In genomic region chr15:84433586-84434185, GRCm38 (mm10) we compare ENCODE assay signal across 17 mouse cellular contexts. TPM values are rescaled to one million over a fixed set of nuclear protein-coding genes. Genes with fewer than 3 reads are reported as not detected.
DNase-seq lines count a peak whose midpoint lies in the region; ATAC-seq and TF ChIP-seq lines count a peak whose summit lies in the region.
"Had no signal": no experiment of that assay in that cellular context is flagged by ENCODE, and none has a peak within 500 bp of the region (broad histone marks: within the 10 kb centered on the region; RNA-seq: fewer than 3 reads in every experiment).

No protein-coding gene starts in this region.

- no peaks in the 10 kb centered on the region for H3K9me3 ChIP-seq in forebrain, embryonic 16.5 days (ENCODE audit: control insufficient read depth, low read length)
- no peaks in the 10 kb centered on the region for H3K9me3 ChIP-seq in forebrain, embryonic 10.5 days
- no peaks in the 10 kb centered on the region for H3K9me3 ChIP-seq in midbrain, postnatal 0 days (ENCODE audit: low read length)
- no peaks in the 10 kb centered on the region for H3K9me3 ChIP-seq in midbrain, embryonic 10.5 days (replicated peaks)
- no peaks in the 10 kb centered on the region for H3K9me3 ChIP-seq in hindbrain, embryonic 13.5 days
- no peaks in the 10 kb centered on the region for H3K9me3 ChIP-seq in hindbrain, postnatal 0 days (ENCODE audit: low read length)
- H3K9me3 ChIP-seq: embryonic facial prominence, embryonic 10.5 days; forebrain, embryonic 15.5 days; heart, embryonic 12.5 days; kidney, embryonic 15.5 days had no signal

- WGBS in forebrain, embryonic 16.5 days, result 57% methylated on average over 10 of the region's 10 CpGs
- WGBS in forebrain, embryonic 10.5 days, result 89% methylated on average over 10 of the region's 10 CpGs
- 58% methylated on average over 10 of the region's 10 CpGs for WGBS in midbrain, postnatal 0 days
- 89% methylated on average over 10 of the region's 10 CpGs for WGBS in midbrain, embryonic 10.5 days
- WGBS in hindbrain, embryonic 13.5 days, result 39% methylated on average over 10 of the region's 10 CpGs
- 34% methylated on average over 10 of the region's 10 CpGs for WGBS in hindbrain, postnatal 0 days
- WGBS in lung, adult 2 months, result 81% methylated on average over 10 of the region's 10 CpGs

- no peak overlapping the region for H3K4me3 ChIP-seq in forebrain, embryonic 16.5 days (replicated peaks; ENCODE audit: low read length)
- no peak overlapping the region for H3K4me3 ChIP-seq in forebrain, embryonic 10.5 days
- H3K4me3 ChIP-seq in midbrain, postnatal 0 days (ENCODE audit: low read depth, low read length), result no peak overlapping the region
- no peak overlapping the region for H3K4me3 ChIP-seq in midbrain, embryonic 10.5 days
- no peak overlapping the region for H3K4me3 ChIP-seq in hindbrain, embryonic 13.5 days
- H3K4me3 ChIP-seq in hindbrain, postnatal 0 days (ENCODE audit: low read length), result no peak overlapping the region
- H3K4me3 ChIP-seq in lung, adult 2 months (replicated peaks; ENCODE audit: extremely low read depth, low read depth, low read length), result no peak overlapping the region
- H3K4me3 ChIP-seq: embryonic facial prominence, embryonic 10.5 days; forebrain, embryonic 15.5 days; heart, embryonic 12.5 days; kidney, embryonic 15.5 days had no signal

- no peaks in the 10 kb centered on the region for H3K27me3 ChIP-seq in forebrain, embryonic 16.5 days (replicated peaks; ENCODE audit: control insufficient read depth, insufficient read depth, low read length)
- peaks cover 14% of the 10 kb centered on the region for H3K27me3 ChIP-seq in forebrain, embryonic 10.5 days (ENCODE audit: poor library complexity, severe bottlenecking)
- H3K27me3 ChIP-seq in midbrain, postnatal 0 days (ENCODE audit: insufficient read depth, low read length), result no peaks in the 10 kb centered on the region
- no peaks in the 10 kb centered on the region for H3K27me3 ChIP-seq in midbrain, embryonic 10.5 days (ENCODE audit: low read depth, poor library complexity, severe bottlenecking)
- H3K27me3 ChIP-seq in hindbrain, embryonic 13.5 days, result peaks cover 5% of the 10 kb centered on the region; the same call in 1 of the 2 replicates
- no peaks in the 10 kb centered on the region for H3K27me3 ChIP-seq in hindbrain, postnatal 0 days (ENCODE audit: insufficient read depth, low read length)
- H3K27me3 ChIP-seq: forebrain, embryonic 15.5 days; kidney, embryonic 15.5 days had no signal

- H3K27ac ChIP-seq in forebrain, embryonic 16.5 days (ENCODE audit: low read length), result no peak overlapping the region
- H3K27ac ChIP-seq in forebrain, embryonic 10.5 days, result no peak overlapping the region
- no peak overlapping the region for H3K27ac ChIP-seq in midbrain, postnatal 0 days (ENCODE audit: low read depth, low read length)
- H3K27ac ChIP-seq in midbrain, embryonic 10.5 days (replicated peaks), result no peak overlapping the region
- peak overlapping the region; percentile 26; the same call in 1 of the 2 replicates for H3K27ac ChIP-seq in hindbrain, embryonic 13.5 days
- H3K27ac ChIP-seq in hindbrain, postnatal 0 days, result no peak overlapping the region
- H3K27ac ChIP-seq: embryonic facial prominence, embryonic 10.5 days; forebrain, embryonic 15.5 days; kidney, embryonic 15.5 days had no signal

- H3K4me1 ChIP-seq in forebrain, embryonic 16.5 days (replicated peaks; ENCODE audit: control insufficient read depth, insufficient read depth, low read length), result peaks cover 3% of the 10 kb centered on the region; the same call in 1 of the 2 replicates
- H3K4me1 ChIP-seq in forebrain, embryonic 10.5 days, result peaks cover 4% of the 10 kb centered on the region; the same call in 1 of the 2 replicates
- no peaks in the 10 kb centered on the region for H3K4me1 ChIP-seq in midbrain, postnatal 0 days (ENCODE audit: insufficient read depth, low read length)
- peaks cover 45% of the 10 kb centered on the region for H3K4me1 ChIP-seq in midbrain, embryonic 10.5 days
- peaks cover 45% of the 10 kb centered on the region for H3K4me1 ChIP-seq in hindbrain, embryonic 13.5 days (replicated peaks)
- H3K4me1 ChIP-seq in hindbrain, postnatal 0 days (ENCODE audit: insufficient read depth, low read length), result peaks cover 4% of the 10 kb centered on the region; the same call in 1 of the 2 replicates
- no peaks in the 10 kb centered on the region for H3K4me1 ChIP-seq in lung, adult 2 months (ENCODE audit: control insufficient read depth, insufficient read depth, low read length)
- H3K4me1 ChIP-seq: forebrain, embryonic 15.5 days; kidney, embryonic 15.5 days had no signal

- no peak overlapping the region for H3K4me2 ChIP-seq in forebrain, embryonic 16.5 days (ENCODE audit: low read length)
- H3K4me2 ChIP-seq in midbrain, postnatal 0 days (ENCODE audit: low read depth, low read length, poor library complexity, severe bottlenecking), result no peak overlapping the region
- H3K4me2 ChIP-seq in hindbrain, embryonic 13.5 days, result no peak overlapping the region
- H3K4me2 ChIP-seq in hindbrain, postnatal 0 days (ENCODE audit: low read depth, low read length), result no peak overlapping the region
- H3K4me2 ChIP-seq: forebrain, embryonic 15.5 days; heart, embryonic 12.5 days; kidney, embryonic 15.5 days had no signal

- H3K9ac ChIP-seq in forebrain, embryonic 16.5 days (replicated peaks; ENCODE audit: low read depth, low read length), result no peak overlapping the region
- H3K9ac ChIP-seq in midbrain, postnatal 0 days (replicated peaks; ENCODE audit: low read length, poor library complexity, severe bottlenecking), result no peak overlapping the region
- H3K9ac ChIP-seq in hindbrain, embryonic 13.5 days, result no peak overlapping the region
- no peak overlapping the region for H3K9ac ChIP-seq in hindbrain, postnatal 0 days (replicated peaks; ENCODE audit: low read length)
- H3K9ac ChIP-seq: forebrain, embryonic 15.5 days; heart, embryonic 12.5 days; kidney, embryonic 15.5 days had no signal

- DNase-seq in forebrain, embryonic 10.5 days (ENCODE audit: extremely low spot score, low spot score), result no peak
- DNase-seq in midbrain, postnatal 0 days (ENCODE audit: low spot score), result peak; percentile 64
- DNase-seq in midbrain, embryonic 10.5 days (ENCODE audit: low spot score), result no peak
- DNase-seq in hindbrain, postnatal 0 days (ENCODE audit: low spot score), result peak; percentile 71
- DNase-seq in lung, adult 2 months, result no peak
- no peak for DNase-seq in adrenal gland, postnatal 14 days
- DNase-seq: adrenal gland, postnatal 25 days; cerebellum, adult 8-10 months; gastrocnemius, postnatal 14 days; kidney, adult 2 months had no signal

- no peak for TF ChIP-seq POLR2A in lung, adult 2 months (IDR thresholded peaks at IDR 0.05; ENCODE audit: borderline replicate concordance, extremely low read depth, low read depth, low read length)

- TF ChIP-seq CTCF in midbrain, postnatal 0 days (IDR thresholded peaks at IDR 0.05), result no peak
- no peak for TF ChIP-seq CTCF in hindbrain, postnatal 0 days (IDR thresholded peaks at IDR 0.05; ENCODE audit: low read depth)
- TF ChIP-seq CTCF in lung, adult 2 months (IDR thresholded peaks at IDR 0.05; ENCODE audit: insufficient read depth, low read length), result no peak

- 0 out of 2 replicates have a peak, but pooled peaks have one; percentile 18 for ATAC-seq in forebrain, embryonic 16.5 days
- no peak; the same call in 1 of the 2 replicates for ATAC-seq in midbrain, postnatal 0 days (ENCODE audit: low FRiP score)
- ATAC-seq in hindbrain, embryonic 13.5 days (ENCODE audit: low FRiP score), result peak; percentile 70
- ATAC-seq in hindbrain, postnatal 0 days, result peak; percentile 71
- ATAC-seq: forebrain, embryonic 15.5 days; intestine, embryonic 16.5 days had no signal

- no peaks in the 10 kb centered on the region for H3K36me3 ChIP-seq in forebrain, embryonic 16.5 days (ENCODE audit: control insufficient read depth, insufficient read depth)
- no peaks in the 10 kb centered on the region for H3K36me3 ChIP-seq in forebrain, embryonic 10.5 days (replicated peaks)
- no peaks in the 10 kb centered on the region for H3K36me3 ChIP-seq in midbrain, postnatal 0 days (ENCODE audit: insufficient read depth, low read length)
- H3K36me3 ChIP-seq in midbrain, embryonic 10.5 days, result 0 out of 2 replicates have a peak, but pooled peaks cover 4% of the 10 kb centered on the region
- H3K36me3 ChIP-seq in hindbrain, embryonic 13.5 days, result no peaks in the 10 kb centered on the region
- no peaks in the 10 kb centered on the region for H3K36me3 ChIP-seq in hindbrain, postnatal 0 days (ENCODE audit: insufficient read depth, low read length)
- H3K36me3 ChIP-seq: embryonic facial prominence, embryonic 10.5 days; forebrain, embryonic 15.5 days; heart, embryonic 12.5 days; kidney, embryonic 15.5 days had no signal

RNA-seq across cellular contexts. Expression of gene Shisal1, which starts 13.2 kb away (rescaled TPM):
- 8.1 and 13.5 TPM in 2 replicates for polyA plus RNA-seq in forebrain, embryonic 16.5 days (2015; fragmentation: Nextera tagmentation; extraction: Ambion mirVana)
- 1.0 TPM in 2 replicates for polyA plus RNA-seq in forebrain, embryonic 10.5 days (2016; fragmentation: Nextera tagmentation; extraction: Ambion mirVana)
- 50.0 and 73.5 TPM in 2 replicates for total RNA-seq in midbrain, postnatal 0 days (2014; rRNA removed)
- 18.1 and 20.4 TPM in 2 replicates for polyA plus RNA-seq in midbrain, postnatal 0 days (2015; fragmentation: Nextera tagmentation; extraction: Ambion mirVana)
- 5.7 and 11.4 TPM in 2 replicates for polyA plus RNA-seq in midbrain, embryonic 10.5 days (2016; fragmentation: Nextera tagmentation; extraction: Ambion mirVana)
- polyA plus RNA-seq in hindbrain, embryonic 13.5 days (2015; fragmentation: Nextera tagmentation; extraction: Ambion mirVana), result 9.5 and 10.9 TPM in 2 replicates
- total RNA-seq in hindbrain, postnatal 0 days (2014; rRNA removed), result 46.5 and 51.1 TPM in 2 replicates
- polyA plus RNA-seq in hindbrain, postnatal 0 days (2015; fragmentation: Nextera tagmentation; extraction: Ambion mirVana), result 12.6 and 14.6 TPM in 2 replicates
- polyA plus RNA-seq in lung, adult 2 months (2012; rRNA removed), result 6.2 and 9.4 TPM in 2 replicates
- 1.8 and 2.6 TPM in 2 replicates for total RNA-seq in adrenal gland, postnatal 14 days (2021)

Comparison
In these comparisons a context has a peak if more than half of its experiments do, and no peak if none do; other contexts are left out.
1. DNase-seq: peak in midbrain, postnatal 0 days (single experiment) and hindbrain, postnatal 0 days (single experiment); none in forebrain, embryonic 10.5 days (single experiment), midbrain, embryonic 10.5 days (single experiment), lung, adult 2 months (single experiment) and adrenal gland, postnatal 14 days (single experiment).